In the genomic region with DNA sequence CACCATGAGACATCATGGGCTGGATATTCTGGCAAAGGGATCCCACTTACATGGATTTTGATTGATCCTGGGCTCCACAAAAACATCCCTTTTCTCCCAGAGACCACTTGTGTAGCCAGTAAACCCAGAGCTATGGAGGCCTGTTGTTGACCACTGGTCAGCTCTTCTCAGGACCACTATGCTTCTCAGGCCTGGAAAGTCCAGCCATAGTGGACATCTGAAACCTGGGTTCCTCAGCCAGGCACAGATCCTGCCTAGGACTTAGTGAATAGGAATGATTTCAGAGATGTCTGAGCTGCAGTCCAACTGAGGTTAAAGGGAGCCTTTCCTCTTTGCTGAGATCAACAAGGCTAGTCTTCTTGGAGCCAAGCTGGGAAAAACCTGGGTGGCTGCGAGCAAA, we compare ENCODE assay signal across 26 mouse cellular contexts. TPM values are rescaled to one million over a fixed set of nuclear protein-coding genes. Genes with fewer than 3 reads are reported as not detected.
DNase-seq lines count a peak whose midpoint lies in the region; ATAC-seq lines count a peak whose summit lies in the region.
"Had no signal": no experiment of that assay in that cellular context is flagged by ENCODE, and none has a peak within 500 bp of the region (broad histone marks: within the 10 kb centered on the region; RNA-seq: fewer than 3 reads in every experiment).

No protein-coding gene starts in this region.

- H3K36me3 ChIP-seq in forebrain, embryonic 10.5 days (replicated peaks), result no peaks in the 10 kb centered on the region
- no peaks in the 10 kb centered on the region for H3K36me3 ChIP-seq in forebrain, embryonic 14.5 days (ENCODE audit: control insufficient read depth, insufficient read depth, low read length)
- no peaks in the 10 kb centered on the region for H3K36me3 ChIP-seq in midbrain, embryonic 11.5 days (ENCODE audit: control insufficient read depth, insufficient read depth, low read length)
- H3K36me3 ChIP-seq in midbrain, embryonic 15.5 days (replicated peaks), result no peaks in the 10 kb centered on the region
- no peaks in the 10 kb centered on the region for H3K36me3 ChIP-seq in intestine, embryonic 15.5 days
- H3K36me3 ChIP-seq in stomach, embryonic 16.5 days (ENCODE audit: control insufficient read depth, insufficient read depth, low read length), result no peaks in the 10 kb centered on the region
- H3K36me3 ChIP-seq: embryonic facial prominence, embryonic 13.5 days; heart, embryonic 12.5 days; hindbrain, embryonic 13.5 days; liver, embryonic 13.5 days had no signal

- 0% methylated on average over 1 of the region's 1 CpGs for WGBS in forebrain, embryonic 10.5 days
- WGBS in forebrain, embryonic 14.5 days, result 0% methylated on average over 1 of the region's 1 CpGs
- WGBS in midbrain, embryonic 11.5 days, result 7% methylated on average over 1 of the region's 1 CpGs
- 0% methylated on average over 1 of the region's 1 CpGs for WGBS in midbrain, embryonic 15.5 days
- 14% methylated on average over 1 of the region's 1 CpGs for WGBS in intestine, embryonic 15.5 days
- 0% methylated on average over 1 of the region's 1 CpGs for WGBS in stomach, embryonic 16.5 days

- H3K27ac ChIP-seq in forebrain, embryonic 10.5 days, result no peak overlapping the region
- H3K27ac ChIP-seq in forebrain, embryonic 14.5 days (ENCODE audit: low read depth, low read length), result no peak overlapping the region
- H3K27ac ChIP-seq in midbrain, embryonic 11.5 days (ENCODE audit: low read depth, low read length), result no peak overlapping the region
- no peak overlapping the region for H3K27ac ChIP-seq in midbrain, embryonic 15.5 days
- no peak overlapping the region for H3K27ac ChIP-seq in intestine, embryonic 15.5 days
- H3K27ac ChIP-seq in stomach, embryonic 16.5 days (ENCODE audit: low read length), result 0 out of 2 replicates have a peak overlapping the region, but pooled peaks have one; percentile 22
- H3K27ac ChIP-seq: embryonic facial prominence, embryonic 13.5 days; hindbrain, embryonic 13.5 days; liver, embryonic 13.5 days had no signal

- H3K4me1 ChIP-seq in forebrain, embryonic 10.5 days, result peaks cover 36% of the 10 kb centered on the region
- H3K4me1 ChIP-seq in forebrain, embryonic 14.5 days (ENCODE audit: control insufficient read depth, insufficient read depth, low read length), result 0 out of 2 replicates have a peak, but pooled peaks cover 2% of the 10 kb centered on the region
- H3K4me1 ChIP-seq in midbrain, embryonic 11.5 days (ENCODE audit: control insufficient read depth, insufficient read depth, low read length), result peaks cover 15% of the 10 kb centered on the region
- H3K4me1 ChIP-seq in midbrain, embryonic 15.5 days, result peaks cover 16% of the 10 kb centered on the region
- peaks cover 16% of the 10 kb centered on the region; the same call in 1 of the 2 replicates for H3K4me1 ChIP-seq in intestine, embryonic 15.5 days (replicated peaks)
- H3K4me1 ChIP-seq in stomach, embryonic 16.5 days (ENCODE audit: control insufficient read depth, insufficient read depth, low read length), result peaks cover 10% of the 10 kb centered on the region; the same call in 1 of the 2 replicates

- no peak overlapping the region for H3K9ac ChIP-seq in forebrain, embryonic 14.5 days (ENCODE audit: low read length)
- no peak overlapping the region for H3K9ac ChIP-seq in midbrain, embryonic 11.5 days (ENCODE audit: low read length)
- no peak overlapping the region for H3K9ac ChIP-seq in midbrain, embryonic 15.5 days
- no peak overlapping the region for H3K9ac ChIP-seq in intestine, embryonic 15.5 days
- peak overlapping the region; percentile 51; the same call in 1 of the 2 replicates for H3K9ac ChIP-seq in stomach, embryonic 16.5 days (ENCODE audit: low read length)
- H3K9ac ChIP-seq: embryonic facial prominence, embryonic 13.5 days; heart, embryonic 12.5 days; hindbrain, embryonic 13.5 days; liver, embryonic 13.5 days; lung, embryonic 14.5 days had no signal

- peaks cover 100% of the 10 kb centered on the region for H3K27me3 ChIP-seq in forebrain, embryonic 10.5 days (ENCODE audit: poor library complexity, severe bottlenecking)
- H3K27me3 ChIP-seq in forebrain, embryonic 14.5 days (replicated peaks; ENCODE audit: control insufficient read depth, insufficient read depth, low read length), result peaks cover 95% of the 10 kb centered on the region
- peaks cover 100% of the 10 kb centered on the region for H3K27me3 ChIP-seq in midbrain, embryonic 11.5 days (ENCODE audit: control insufficient read depth, insufficient read depth, low read length)
- H3K27me3 ChIP-seq in midbrain, embryonic 15.5 days (replicated peaks), result peaks cover 96% of the 10 kb centered on the region
- H3K27me3 ChIP-seq in intestine, embryonic 15.5 days (replicated peaks), result peaks cover 85% of the 10 kb centered on the region
- H3K27me3 ChIP-seq in stomach, embryonic 16.5 days (ENCODE audit: control insufficient read depth, insufficient read depth, low read length), result peaks cover 76% of the 10 kb centered on the region

- no peak for ATAC-seq in forebrain, embryonic 14.5 days
- no peak for ATAC-seq in midbrain, embryonic 11.5 days (ENCODE audit: low FRiP score)
- ATAC-seq in midbrain, embryonic 15.5 days (replicated peaks), result no peak
- no peak for ATAC-seq in intestine, embryonic 15.5 days
- no peak for ATAC-seq in stomach, embryonic 16.5 days (ENCODE audit: insufficient read depth, low FRiP score)
- ATAC-seq in CD4-positive, CD25-positive, alpha-beta regulatory T cell, adult 4 months, result no peak
- ATAC-seq: forebrain, embryonic 16.5 days; inflammation-experienced regulatory T-cells, adult 6 months had no signal

- no peaks in the 10 kb centered on the region for H3K9me3 ChIP-seq in forebrain, embryonic 10.5 days
- no peaks in the 10 kb centered on the region for H3K9me3 ChIP-seq in forebrain, embryonic 14.5 days (replicated peaks; ENCODE audit: control insufficient read depth, low read length)
- H3K9me3 ChIP-seq in midbrain, embryonic 11.5 days (ENCODE audit: control insufficient read depth, low read length), result no peaks in the 10 kb centered on the region
- no peaks in the 10 kb centered on the region for H3K9me3 ChIP-seq in midbrain, embryonic 15.5 days
- H3K9me3 ChIP-seq in intestine, embryonic 15.5 days, result no peaks in the 10 kb centered on the region
- H3K9me3 ChIP-seq in stomach, embryonic 16.5 days (replicated peaks; ENCODE audit: control insufficient read depth, low read length), result no peaks in the 10 kb centered on the region
- H3K9me3 ChIP-seq: embryonic facial prominence, embryonic 13.5 days; heart, embryonic 12.5 days; hindbrain, embryonic 13.5 days; liver, embryonic 13.5 days had no signal

- DNase-seq in forebrain, embryonic 10.5 days (ENCODE audit: extremely low spot score, low spot score), result peak; percentile 20
- no peak for DNase-seq in forebrain, embryonic 14.5 days (ENCODE audit: low spot score)
- DNase-seq in midbrain, embryonic 11.5 days (ENCODE audit: low spot score, missing footprints), result peak; percentile 92
- no peak for DNase-seq in lung, postnatal 10 days
- DNase-seq: adrenal gland, postnatal 25 days; cerebellum, adult 8-10 months; gastrocnemius, postnatal 10 days; heart, adult 11 months; heart, postnatal 10 days; kidney, postnatal 25 days; liver, embryonic 13.5 days; lung, embryonic 14.5 days; lung, postnatal 4 days; retina, postnatal 1 day had no signal

- no peak overlapping the region for H3K4me3 ChIP-seq in forebrain, embryonic 10.5 days
- no peak overlapping the region for H3K4me3 ChIP-seq in forebrain, embryonic 14.5 days (ENCODE audit: low read depth, low read length)
- H3K4me3 ChIP-seq in midbrain, embryonic 11.5 days (ENCODE audit: low read depth, low read length), result no peak overlapping the region
- H3K4me3 ChIP-seq in midbrain, embryonic 15.5 days, result no peak overlapping the region
- peak overlapping the region; percentile 50; the same call in 1 of the 2 replicates for H3K4me3 ChIP-seq in intestine, embryonic 15.5 days (replicated peaks)
- H3K4me3 ChIP-seq in stomach, embryonic 16.5 days (replicated peaks; ENCODE audit: low read length), result peak overlapping the region; percentile 57
- H3K4me3 ChIP-seq: embryonic facial prominence, embryonic 13.5 days; erythroblast, embryonic 14.5 days; heart, embryonic 12.5 days; hindbrain, embryonic 13.5 days; liver, embryonic 13.5 days had no signal

- H3K4me2 ChIP-seq in forebrain, embryonic 14.5 days (ENCODE audit: low read length), result no peak overlapping the region
- no peak overlapping the region for H3K4me2 ChIP-seq in midbrain, embryonic 11.5 days
- H3K4me2 ChIP-seq in midbrain, embryonic 15.5 days, result no peak overlapping the region
- peak overlapping the region; percentile 79 for H3K4me2 ChIP-seq in intestine, embryonic 15.5 days (replicated peaks)
- peak overlapping the region; percentile 76 for H3K4me2 ChIP-seq in stomach, embryonic 16.5 days (ENCODE audit: low read depth, low read length)
- H3K4me2 ChIP-seq: embryonic facial prominence, embryonic 13.5 days; heart, embryonic 12.5 days; hindbrain, embryonic 13.5 days; liver, embryonic 13.5 days; lung, embryonic 14.5 days had no signal

RNA-seq across cellular contexts. Expression of a gene that starts 2.2 kb away (rescaled TPM):
- not detected in 2 replicates for polyA plus RNA-seq in forebrain, embryonic 10.5 days (2016; fragmentation: Nextera tagmentation; extraction: Ambion mirVana)
- polyA plus RNA-seq in forebrain, embryonic 14.5 days (2014; fragmentation: Nextera tagmentation; extraction: Ambion mirVana), result not detected in 2 replicates
- not detected in 2 replicates for polyA plus RNA-seq in midbrain, embryonic 11.5 days (2014; fragmentation: Nextera tagmentation; extraction: Ambion mirVana)
- not detected in 2 replicates for polyA plus RNA-seq in midbrain, embryonic 15.5 days (2015; fragmentation: Nextera tagmentation; extraction: Ambion mirVana)
- polyA plus RNA-seq in intestine, embryonic 15.5 days (2015; fragmentation: Nextera tagmentation; extraction: Ambion mirVana), result 1.4 and 1.5 TPM in 2 replicates
- 0.75 and 1.1 TPM in 2 replicates for polyA plus RNA-seq in stomach, embryonic 16.5 days (2015; fragmentation: Nextera tagmentation; extraction: Ambion mirVana)
- not detected for polyA plus RNA-seq in CD4-positive, CD25-positive, alpha-beta regulatory T cell, adult 4 months (2017; shearing (Covaris generic))
- polyA plus RNA-seq: embryonic facial prominence, embryonic 13.5 days; erythroblast, embryonic 14.5 days; forebrain, embryonic 16.5 days; inflammation-experienced regulatory T-cells, adult 6 months; kidney, embryonic 14.5 days; liver, embryonic 13.5 days; lung, embryonic 14.5 days; urinary bladder, adult 2 months had no signal

RNA-seq across cellular contexts. Expression of a gene that starts 41.6 kb away (rescaled TPM):
- polyA plus RNA-seq in forebrain, embryonic 10.5 days (2016; fragmentation: Nextera tagmentation; extraction: Ambion mirVana), result 35.1 and 40.6 TPM in 2 replicates
- 17.3 and 19.1 TPM in 2 replicates for polyA plus RNA-seq in forebrain, embryonic 14.5 days (2014; fragmentation: Nextera tagmentation; extraction: Ambion mirVana)
- polyA plus RNA-seq in midbrain, embryonic 11.5 days (2014; fragmentation: Nextera tagmentation; extraction: Ambion mirVana), result 26.4 and 32.1 TPM in 2 replicates
- 20.6 and 22.6 TPM in 2 replicates for polyA plus RNA-seq in midbrain, embryonic 15.5 days (2015; fragmentation: Nextera tagmentation; extraction: Ambion mirVana)
- 28.0 and 31.0 TPM in 2 replicates for polyA plus RNA-seq in intestine, embryonic 15.5 days (2015; fragmentation: Nextera tagmentation; extraction: Ambion mirVana)
- polyA plus RNA-seq in stomach, embryonic 16.5 days (2015; fragmentation: Nextera tagmentation; extraction: Ambion mirVana), result 26.5 and 28.5 TPM in 2 replicates
- polyA plus RNA-seq in CD4-positive, CD25-positive, alpha-beta regulatory T cell, adult 4 months (2017; shearing (Covaris generic)), result 10 to 100 TPM; 10.8 to 17.2 TPM

Comparison
In these comparisons a context has a peak if more than half of its experiments do, and no peak if none do; other contexts are left out.
1. DNase-seq: peak in forebrain, embryonic 10.5 days (single experiment) and midbrain, embryonic 11.5 days (single experiment); none in forebrain, embryonic 14.5 days (single experiment) and lung, postnatal 10 days (single experiment).
2. H3K4me3 ChIP-seq: peak in intestine, embryonic 15.5 days (single experiment) and stomach, embryonic 16.5 days (single experiment); none in forebrain, embryonic 10.5 days (single experiment), forebrain, embryonic 14.5 days (single experiment), midbrain, embryonic 11.5 days (single experiment) and midbrain, embryonic 15.5 days (single experiment).
3. H3K4me2 ChIP-seq: peak in intestine, embryonic 15.5 days (single experiment) and stomach, embryonic 16.5 days (single experiment); none in forebrain, embryonic 14.5 days (single experiment), midbrain, embryonic 11.5 days (single experiment) and midbrain, embryonic 15.5 days (single experiment).